Comparison of ENCODE assay signal across 9 mouse cellular contexts in the genomic region with DNA sequence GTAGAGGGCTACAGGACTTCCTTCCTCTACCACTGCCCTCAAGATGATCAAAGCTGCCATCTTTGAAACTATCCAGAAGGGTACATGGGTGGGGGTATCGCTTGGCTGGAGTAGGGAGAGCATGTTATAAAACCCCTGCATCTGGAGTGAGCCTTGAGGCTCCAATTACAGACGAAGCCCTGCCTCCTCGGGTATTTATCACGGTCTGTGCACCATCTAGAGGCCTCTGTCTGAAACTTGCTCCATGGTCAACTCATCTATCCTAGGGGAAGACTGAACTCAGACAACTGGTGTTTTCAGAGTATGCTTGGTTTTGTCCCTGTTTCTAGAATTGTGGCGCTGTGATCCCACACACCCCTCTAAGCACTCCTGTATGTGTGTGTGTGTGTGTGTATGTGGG. TPM values are rescaled to one million over a fixed set of nuclear protein-coding genes. Genes with fewer than 3 reads are reported as not detected.
DNase-seq lines count a peak whose midpoint lies in the region; ATAC-seq and TF ChIP-seq lines count a peak whose summit lies in the region.
"Had no signal": no experiment of that assay in that cellular context is flagged by ENCODE, and none has a peak within 500 bp of the region (broad histone marks: within the 10 kb centered on the region; RNA-seq: fewer than 3 reads in every experiment).

No protein-coding gene starts in this region.

- no peaks in the 10 kb centered on the region for H3K27me3 ChIP-seq in kidney, embryonic 14.5 days (ENCODE audit: control insufficient read depth, insufficient read depth, low read length)
- H3K27me3 ChIP-seq in heart, embryonic 15.5 days, result no peaks in the 10 kb centered on the region
- no peaks in the 10 kb centered on the region for H3K27me3 ChIP-seq in neural tube, embryonic 11.5 days (ENCODE audit: control insufficient read depth, insufficient read depth, low read length)

- H3K27ac ChIP-seq in kidney, embryonic 14.5 days (ENCODE audit: low read depth, low read length), result no peak overlapping the region
- H3K27ac ChIP-seq in cortical plate, adult 2 months (ENCODE audit: insufficient read depth, low read length), result no peak overlapping the region
- H3K27ac ChIP-seq in heart, embryonic 15.5 days, result no peak overlapping the region
- no peak overlapping the region for H3K27ac ChIP-seq in neural tube, embryonic 11.5 days (ENCODE audit: low read depth, low read length)
- H3K27ac ChIP-seq: liver, embryonic 14.5 days had no signal

- no peak for TF ChIP-seq POLR2A in cortical plate, adult 2 months (IDR thresholded peaks at IDR 0.05; ENCODE audit: extremely low read depth, insufficient read depth, low read length)

- no peaks in the 10 kb centered on the region for H3K36me3 ChIP-seq in kidney, embryonic 14.5 days (ENCODE audit: control insufficient read depth, insufficient read depth, low read length)
- no peaks in the 10 kb centered on the region for H3K36me3 ChIP-seq in heart, embryonic 15.5 days
- no peaks in the 10 kb centered on the region for H3K36me3 ChIP-seq in neural tube, embryonic 11.5 days (ENCODE audit: control insufficient read depth, insufficient read depth, low read length)

- peak; percentile 79 for TF ChIP-seq CTCF in cortical plate, adult 2 months (IDR thresholded peaks at IDR 0.05; ENCODE audit: extremely low read depth, insufficient read depth, low read length)

- no peak overlapping the region for H3K4me2 ChIP-seq in kidney, embryonic 14.5 days (replicated peaks; ENCODE audit: low read depth, low read length)
- no peak overlapping the region for H3K4me2 ChIP-seq in heart, embryonic 15.5 days
- no peak overlapping the region for H3K4me2 ChIP-seq in neural tube, embryonic 11.5 days (ENCODE audit: low read depth)

- no peak for DNase-seq in kidney, adult 11 months
- DNase-seq in layer of hippocampus, postnatal 36 days, result peak; percentile 19 to 36
- peak; percentile 26 for DNase-seq in neural tube, embryonic 11.5 days (ENCODE audit: low spot score)
- no peak for DNase-seq in thymus, postnatal 10 days (ENCODE audit: low spot score in 2 of 2)

- no peaks in the 10 kb centered on the region for H3K9me3 ChIP-seq in kidney, embryonic 14.5 days (ENCODE audit: control insufficient read depth, low read length)
- H3K9me3 ChIP-seq in heart, embryonic 15.5 days (replicated peaks), result no peaks in the 10 kb centered on the region
- no peaks in the 10 kb centered on the region for H3K9me3 ChIP-seq in neural tube, embryonic 11.5 days (ENCODE audit: control insufficient read depth, low read length)

- ATAC-seq in kidney, embryonic 14.5 days (ENCODE audit: low FRiP score, low TSS enrichment), result peak; percentile 86; the same call in 1 of the 2 replicates
- ATAC-seq in heart, embryonic 15.5 days (replicated peaks; ENCODE audit: insufficient number of reproducible peaks, insufficient read depth, low FRiP score, low read depth), result peak; percentile 76
- no peak for ATAC-seq in neural tube, embryonic 11.5 days (ENCODE audit: insufficient read depth, low FRiP score, low TSS enrichment)
- no peak for ATAC-seq in megakaryocyte, adult 5-6 weeks (ENCODE audit: poor library complexity, severe bottlenecking)

- WGBS in kidney, embryonic 14.5 days, result 26% methylated on average over 5 of the region's 5 CpGs
- 28% methylated on average over 5 of the region's 5 CpGs for WGBS in heart, embryonic 15.5 days
- 50% methylated on average over 5 of the region's 5 CpGs for WGBS in neural tube, embryonic 11.5 days

- no peak overlapping the region for H3K9ac ChIP-seq in kidney, embryonic 14.5 days (ENCODE audit: low read depth, low read length)
- no peak overlapping the region for H3K9ac ChIP-seq in heart, embryonic 15.5 days
- H3K9ac ChIP-seq in neural tube, embryonic 11.5 days (ENCODE audit: low read length), result no peak overlapping the region
- H3K9ac ChIP-seq: liver, embryonic 14.5 days had no signal

- H3K4me3 ChIP-seq in kidney, embryonic 14.5 days (ENCODE audit: low read length), result no peak overlapping the region
- no peak overlapping the region for H3K4me3 ChIP-seq in cortical plate, adult 2 months (ENCODE audit: insufficient read depth, low read length)
- no peak overlapping the region for H3K4me3 ChIP-seq in heart, embryonic 15.5 days
- H3K4me3 ChIP-seq in neural tube, embryonic 11.5 days (ENCODE audit: low read depth, low read length), result no peak overlapping the region

- no peaks in the 10 kb centered on the region for H3K4me1 ChIP-seq in kidney, embryonic 14.5 days (ENCODE audit: control insufficient read depth, insufficient read depth, low read length)
- no peaks in the 10 kb centered on the region for H3K4me1 ChIP-seq in cortical plate, adult 2 months (ENCODE audit: control insufficient read depth, insufficient read depth, low read length)
- H3K4me1 ChIP-seq in heart, embryonic 15.5 days (replicated peaks), result peaks cover 14% of the 10 kb centered on the region
- no peaks in the 10 kb centered on the region for H3K4me1 ChIP-seq in neural tube, embryonic 11.5 days (ENCODE audit: control insufficient read depth, insufficient read depth, low read length)

RNA-seq across cellular contexts. Expression of gene Dapl1, which starts 59.7 kb away (rescaled TPM):
- 4.9 and 7.6 TPM in 2 replicates for polyA plus RNA-seq in kidney, embryonic 14.5 days (2014; fragmentation: Nextera tagmentation; extraction: Ambion mirVana)
- polyA plus RNA-seq in cortical plate, adult 2 months (2012; rRNA removed), result 1.3 and 1.8 TPM in 2 replicates
- 1.8 and 2.9 TPM in 2 replicates for polyA plus RNA-seq in heart, embryonic 15.5 days (2015; fragmentation: Nextera tagmentation; extraction: Ambion mirVana)
- total RNA-seq in layer of hippocampus, postnatal 36 days (2021), result not detected
- polyA plus RNA-seq in neural tube, embryonic 11.5 days (2014; fragmentation: Nextera tagmentation; extraction: Ambion mirVana), result not detected in 2 replicates
- 0.43 TPM in 1 of 2 replicates, not detected in the other for total RNA-seq in megakaryocyte, adult 5-6 weeks (2015)
- 0.66 TPM in 1 of 2 replicates, not detected in the other for total RNA-seq in megakaryocyte, adult 5-6 weeks (2017)
- polyA plus RNA-seq: liver, embryonic 14.5 days had no signal

Comparison
In these comparisons a context has a peak if more than half of its experiments do, and no peak if none do; other contexts are left out.
1. ATAC-seq: peak in kidney, embryonic 14.5 days (single experiment) and heart, embryonic 15.5 days (single experiment); none in neural tube, embryonic 11.5 days (single experiment) and megakaryocyte, adult 5-6 weeks (single experiment).
2. DNase-seq: peak in layer of hippocampus, postnatal 36 days (2 of 2) and neural tube, embryonic 11.5 days (single experiment); none in kidney, adult 11 months (single experiment) and thymus, postnatal 10 days (0 of 2).